Mouse (Mus musculus): Measurements from ENCODE around the gene Npl. TPM values are rescaled to one million over a fixed set of nuclear protein-coding genes. Genes with fewer than 3 reads are reported as not detected.
"Not testable (repeated sequence)": the region's sequence is repeated elsewhere in the genome, so short reads cannot be mapped to it uniquely, and the experiment has no call there.

Npl gene
- polyA plus RNA-seq, 1 experiment: 2.2 TPM

- TF ChIP-seq CTCF (IDR thresholded peaks at IDR 0.05; ENCODE audit: borderline replicate concordance, insufficient read depth, low read length): no peak
- TF ChIP-seq POLR2A (IDR thresholded peaks at IDR 0.05; ENCODE audit: low read depth, low read length): no peak
- Histone ChIP-seq H3K27ac (ENCODE audit: insufficient read depth, low read length) (no peak overlapping the region), H3K4me1 (ENCODE audit: control insufficient read depth, insufficient read depth, low read length) (no peaks in the 10 kb centered on the region), H3K4me3 (ENCODE audit: insufficient read depth, low read length) (no peak overlapping the region)
Observed at GRCm38 (mm10) chr1:153493338-153493737, 56.5 kb downstream of the Npl start.

DNA sequence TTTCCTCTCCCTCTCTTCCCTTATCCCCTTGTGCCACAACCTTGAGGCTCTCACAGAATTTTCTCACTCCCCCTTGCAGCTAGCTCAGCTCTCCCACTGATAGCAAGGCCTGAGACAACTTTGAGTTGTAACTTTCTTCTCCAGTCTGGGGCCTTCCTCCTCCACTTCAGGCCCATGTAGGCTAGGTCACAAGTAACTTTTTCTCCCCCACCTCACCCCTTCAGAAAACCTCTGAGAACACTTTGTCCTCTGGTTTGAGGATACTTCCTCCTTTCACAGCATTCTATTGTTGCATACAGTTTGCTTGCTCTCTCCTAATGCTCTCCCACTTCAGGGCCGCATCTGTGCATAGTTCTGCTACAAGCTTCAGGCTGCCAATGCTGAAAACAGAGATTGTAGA lies 58.0 kb downstream of the Npl start:
- TF ChIP-seq CTCF (IDR thresholded peaks at IDR 0.05; ENCODE audit: borderline replicate concordance, insufficient read depth, low read length) (no peak), POLR2A (IDR thresholded peaks at IDR 0.05; ENCODE audit: low read depth, low read length) (no peak)
- H3K27ac ChIP-seq (ENCODE audit: insufficient read depth, low read length): no peak overlapping the region
- H3K4me3 ChIP-seq (ENCODE audit: insufficient read depth, low read length): no peak overlapping the region
- no peaks in the 10 kb centered on the region for H3K4me1 ChIP-seq (ENCODE audit: control insufficient read depth, insufficient read depth, low read length)

GRCm38 (mm10) chr1:153491345-153491744 lies 58.5 kb downstream of the Npl start:
- TF ChIP-seq CTCF (IDR thresholded peaks at IDR 0.05; ENCODE audit: borderline replicate concordance, insufficient read depth, low read length) (no peak), POLR2A (IDR thresholded peaks at IDR 0.05; ENCODE audit: low read depth, low read length) (no peak)
- no peak overlapping the region for H3K27ac ChIP-seq (ENCODE audit: insufficient read depth, low read length)
- H3K4me1 ChIP-seq (ENCODE audit: control insufficient read depth, insufficient read depth, low read length): no peaks in the 10 kb centered on the region
- H3K4me3 ChIP-seq (ENCODE audit: insufficient read depth, low read length): no peak overlapping the region

DNA sequence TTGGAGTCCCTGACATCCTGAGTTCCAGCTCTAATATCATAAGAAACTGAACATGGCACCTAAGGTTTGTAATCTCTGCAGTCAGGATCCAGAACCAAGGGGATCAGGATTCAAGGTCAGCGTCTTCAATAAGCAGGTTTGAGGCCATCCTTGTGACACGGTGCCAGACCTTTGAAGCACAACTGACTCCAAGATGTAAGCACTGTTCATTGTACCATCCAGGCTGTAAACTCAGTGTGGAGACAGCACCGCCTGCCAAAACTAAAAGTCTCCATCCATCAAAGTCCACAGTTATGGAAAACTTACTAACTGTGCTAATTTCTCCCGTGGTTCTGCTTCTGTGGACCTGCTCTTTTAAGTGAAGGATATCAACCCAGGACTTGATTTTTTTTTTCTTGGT lies 59.9 kb downstream of the Npl start:
- TF ChIP-seq CTCF (IDR thresholded peaks at IDR 0.05; ENCODE audit: borderline replicate concordance, insufficient read depth, low read length): no peak
- TF ChIP-seq POLR2A (IDR thresholded peaks at IDR 0.05; ENCODE audit: low read depth, low read length): no peak

GRCm38 (mm10) chr1:153489540-153489939 lies 60.3 kb downstream of the Npl start:
- TF ChIP-seq POLR2A (IDR thresholded peaks at IDR 0.05; ENCODE audit: low read depth, low read length) (no peak), CTCF (IDR thresholded peaks at IDR 0.05; ENCODE audit: borderline replicate concordance, insufficient read depth, low read length) (no peak)
- no peak overlapping the region for H3K27ac ChIP-seq (ENCODE audit: insufficient read depth, low read length)

More for the DNA sequence above, 59.9 kb downstream of the Npl start:
- Histone ChIP-seq H3K4me3 (ENCODE audit: insufficient read depth, low read length) (no peak overlapping the region), H3K4me1 (ENCODE audit: control insufficient read depth, insufficient read depth, low read length) (peaks cover under 1% of the 10 kb centered on the region), H3K27ac (ENCODE audit: insufficient read depth, low read length) (no peak overlapping the region)

GRCm38 (mm10) chr1:153489132-153489531 lies 60.7 kb downstream of the Npl start:
- Histone ChIP-seq H3K27ac (ENCODE audit: insufficient read depth, low read length) (no peak overlapping the region), H3K4me3 (ENCODE audit: insufficient read depth, low read length) (no peak overlapping the region), H3K4me1 (ENCODE audit: control insufficient read depth, insufficient read depth, low read length) (peaks cover 2% of the 10 kb centered on the region)
- no peak for TF ChIP-seq POLR2A (IDR thresholded peaks at IDR 0.05; ENCODE audit: low read depth, low read length)
- 0 out of 2 replicates have a peak, but pooled peaks have one; percentile 7 for TF ChIP-seq CTCF (IDR thresholded peaks at IDR 0.05; ENCODE audit: borderline replicate concordance, insufficient read depth, low read length)

More at GRCm38 (mm10) chr1:153489540-153489939, 60.3 kb downstream of the Npl start:
- H3K4me1 ChIP-seq (ENCODE audit: control insufficient read depth, insufficient read depth, low read length): peaks cover 2% of the 10 kb centered on the region
- H3K4me3 ChIP-seq (ENCODE audit: insufficient read depth, low read length): no peak overlapping the region

DNA sequence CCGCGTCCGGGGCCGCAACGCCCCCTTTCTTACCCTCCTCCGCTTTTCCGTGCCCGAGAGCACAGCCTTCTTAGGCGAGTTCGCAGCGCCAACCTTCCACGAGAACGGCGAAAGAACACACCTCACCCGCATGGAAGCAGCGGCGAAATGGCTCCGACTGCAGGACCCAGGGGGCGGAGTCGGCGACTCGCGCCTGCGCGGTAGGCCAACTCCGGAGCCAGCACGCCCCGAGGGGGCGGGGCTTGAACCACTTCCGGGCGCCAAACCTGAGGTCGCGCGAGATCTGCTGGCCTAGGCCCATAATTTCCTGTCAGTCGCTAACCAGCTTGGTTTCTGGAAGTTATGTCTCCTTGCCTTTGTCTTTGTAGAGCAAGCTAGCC lies 62.4 kb downstream of the Npl start, which contains the start of gene Dhx9:
TSS of gene Dhx9 (minus strand) at position 161 of the 380 bp plus-strand sequence.
- Histone ChIP-seq H3K4me3 (ENCODE audit: insufficient read depth, low read length) (peak within 1 kb of the TSS; percentile 84), H3K4me1 (ENCODE audit: control insufficient read depth, insufficient read depth, low read length) (peaks cover 4% of the 10 kb centered on the region), H3K27ac (ENCODE audit: insufficient read depth, low read length) (peak within 1 kb of the TSS; percentile 42; the same call in 1 of the 2 replicates)
- TF ChIP-seq CTCF (IDR thresholded peaks at IDR 0.05; ENCODE audit: borderline replicate concordance, insufficient read depth, low read length) (no peak), POLR2A (IDR thresholded peaks at IDR 0.05; ENCODE audit: low read depth, low read length) (peak; percentile 99)

DNA sequence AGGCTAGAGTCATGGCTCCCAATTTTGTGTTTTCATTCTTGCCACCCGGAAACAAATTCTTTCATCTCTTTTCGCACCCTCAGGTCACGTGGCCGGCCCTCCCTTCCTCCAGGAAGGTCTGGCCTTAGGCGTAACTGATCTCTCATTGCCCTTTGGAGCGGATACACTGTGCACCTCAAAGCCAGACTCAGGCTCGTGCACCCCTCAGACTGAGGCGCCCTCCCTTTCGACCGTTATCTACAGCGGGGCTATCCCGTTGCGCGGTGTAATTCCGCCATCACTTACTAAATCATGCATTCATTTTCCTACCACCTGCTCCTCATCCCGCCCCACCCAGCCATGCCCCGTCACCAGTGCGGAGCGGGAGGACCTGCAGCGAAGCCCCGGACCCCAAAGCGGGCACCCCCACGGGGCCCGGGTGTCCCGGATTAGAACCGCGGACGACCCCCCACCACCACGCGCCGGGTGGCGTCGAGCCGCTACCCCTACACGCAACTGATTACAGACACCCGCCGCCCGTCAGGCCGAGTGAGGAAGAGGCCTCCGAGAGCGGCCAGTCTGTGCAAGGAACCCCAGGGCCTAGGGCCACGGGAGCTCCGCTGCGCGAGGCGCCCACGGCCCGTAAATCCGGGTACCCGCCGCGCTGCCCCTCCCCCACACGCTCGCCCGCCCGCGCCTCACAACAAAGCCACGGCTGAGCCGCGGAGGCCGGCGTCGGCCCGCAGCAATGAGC lies 62.9 kb downstream of the Npl start:
- H3K4me1 ChIP-seq (ENCODE audit: control insufficient read depth, insufficient read depth, low read length): peaks cover 4% of the 10 kb centered on the region
- peak overlapping the region; percentile 84 for H3K4me3 ChIP-seq (ENCODE audit: insufficient read depth, low read length)
- H3K27ac ChIP-seq (ENCODE audit: insufficient read depth, low read length): peak overlapping the region; percentile 42; the same call in 1 of the 2 replicates
- no peak for TF ChIP-seq CTCF (IDR thresholded peaks at IDR 0.05; ENCODE audit: borderline replicate concordance, insufficient read depth, low read length)
- 0 out of 2 replicates have a peak, but pooled peaks have one; percentile 29 for TF ChIP-seq POLR2A (IDR thresholded peaks at IDR 0.05; ENCODE audit: low read depth, low read length)

DNA sequence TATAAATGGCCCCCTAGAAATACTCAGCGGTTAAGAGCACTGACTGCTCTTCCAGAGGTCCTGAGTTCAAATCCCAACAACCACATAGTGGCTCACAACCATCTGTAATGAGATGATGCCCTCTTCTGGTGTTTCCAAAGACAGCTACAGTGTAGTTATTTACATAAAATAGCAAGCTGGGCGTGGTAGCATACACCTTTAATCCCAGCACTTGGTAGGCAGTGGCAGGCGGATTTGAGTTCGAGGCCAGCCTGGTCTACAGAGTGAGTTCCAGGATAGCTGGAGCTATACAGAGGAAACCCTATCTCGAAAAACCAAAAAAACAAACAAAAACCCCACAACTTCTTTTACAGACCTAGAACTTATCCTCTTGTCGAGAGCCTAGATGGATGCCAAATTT lies 63.7 kb downstream of the Npl start:
- not testable (repeated sequence) for H3K4me1 ChIP-seq (ENCODE audit: control insufficient read depth, insufficient read depth, low read length); H3K27ac ChIP-seq (ENCODE audit: insufficient read depth, low read length)
- H3K4me3 ChIP-seq (ENCODE audit: insufficient read depth, low read length): peak overlapping the region; percentile 84

- Histone ChIP-seq H3K4me1 (ENCODE audit: control insufficient read depth, insufficient read depth, low read length) (peaks cover 4% of the 10 kb centered on the region), H3K27ac (ENCODE audit: insufficient read depth, low read length) (no peak overlapping the region), H3K4me3 (ENCODE audit: insufficient read depth, low read length) (peak overlapping the region; percentile 47)
- TF ChIP-seq POLR2A (IDR thresholded peaks at IDR 0.05; ENCODE audit: low read depth, low read length): no peak
- TF ChIP-seq CTCF (IDR thresholded peaks at IDR 0.05; ENCODE audit: borderline replicate concordance, insufficient read depth, low read length): no peak
Observed at GRCm38 (mm10) chr1:153485201-153485796, 64.5 kb downstream of the Npl start.
